Mouse (Mus musculus) ES-E14 (cell line): Measurements from ENCODE around the gene Gm5771.
"Not testable (repeated sequence)": the region's sequence is repeated elsewhere in the genome, so short reads cannot be mapped to it uniquely, and the experiment has no call there.

Source experiments
- CHD2 ChIP-seq: IDR thresholded peaks from 2 replicates; pipeline ENCODE4 v1.6.1; 2014; ENCODE audit warnings: mild to moderate bottlenecking, low read depth, low read length, inconsistent platforms
- HCFC1 ChIP-seq: IDR thresholded peaks from 2 replicates; pipeline ENCODE4 v1.6.1; 2012; ENCODE audit warnings: low read length, inconsistent platforms, borderline replicate concordance; ENCODE audit not compliant: insufficient read depth
- MAFK ChIP-seq: IDR thresholded peaks from 2 replicates; pipeline ENCODE4 v1.6.1; 2014; ENCODE audit warnings: mild to moderate bottlenecking, low read depth, low read length, inconsistent platforms; ENCODE audit not compliant: insufficient read depth
- ZC3H11A ChIP-seq: IDR thresholded peaks from 2 replicates; pipeline ENCODE4 v1.6.1; 2012; ENCODE audit warnings: low read depth, mild to moderate bottlenecking, inconsistent platforms, low read length, borderline replicate concordance
- ZNF384 ChIP-seq: IDR thresholded peaks from 2 replicates; pipeline ENCODE4 v1.6.1; 2012; ENCODE audit warnings: low read depth, low read length, inconsistent platforms

- TF ChIP-seq CHD2, HCFC1, ZNF384, ZC3H11A, MAFK: not testable (repeated sequence)
These were observed 516 bp upstream of the Gm5771 start for GRCm38 (mm10) chr6:41391640-41392039.
